Mouse (Mus musculus): ENCODE data around the gene Lclat1. TPM values are rescaled to one million over a fixed set of nuclear protein-coding genes. Genes with fewer than 3 reads are reported as not detected.
"Not testable (repeated sequence)": the region's sequence is repeated elsewhere in the genome, so short reads cannot be mapped to it uniquely, and the experiment has no call there.

Lclat1 gene
- polyA plus RNA-seq, 2 experiments = 12.1 to 14.9 TPM

DNA sequence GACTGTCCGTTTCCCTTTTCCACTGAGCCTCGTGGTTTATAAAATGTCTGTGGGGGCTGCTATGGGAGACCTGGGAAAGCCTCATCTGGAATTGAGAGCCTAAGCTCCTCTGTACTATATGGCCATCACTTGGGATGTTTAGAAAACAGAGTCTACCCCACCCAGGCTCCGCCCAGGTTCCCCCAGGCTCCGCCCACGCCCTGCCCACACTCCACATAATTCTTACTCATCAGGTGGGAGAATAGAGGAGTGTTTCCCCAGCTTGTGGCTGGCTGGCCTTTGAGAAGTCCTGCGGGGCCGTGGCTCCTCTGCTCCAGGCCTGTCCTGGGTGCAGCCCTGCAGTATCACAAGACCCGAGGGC lies 143.3 kb downstream of the Lclat1 start:
- H3K27me3 ChIP-seq (ENCODE audit: control insufficient read depth, insufficient read depth, low read length) = no peaks in the 10 kb centered on the region
- H3K4me1 ChIP-seq (ENCODE audit: control insufficient read depth, insufficient read depth, low read length) = no peaks in the 10 kb centered on the region
- H3K9ac ChIP-seq (ENCODE audit: low read depth, low read length, severe bottlenecking) = no peak overlapping the region
- TF ChIP-seq POLR2A (IDR thresholded peaks at IDR 0.05; ENCODE audit: borderline replicate concordance, extremely low read depth, insufficient read depth, insufficient read length) = no peak
- no peak overlapping the region for H3K4me3 ChIP-seq (replicated peaks; ENCODE audit: low read length)
- no peaks in the 10 kb centered on the region for H3K9me3 ChIP-seq (ENCODE audit: control insufficient read depth, low read length)
- 63% methylated on average over 8 of the region's 8 CpGs for WGBS
- H3K4me2 ChIP-seq (replicated peaks; ENCODE audit: low read depth, low read length, severe bottlenecking) = no peak overlapping the region
- peak; percentile 68; the same call in 1 of the 2 replicates for ATAC-seq (ENCODE audit: low FRiP score, low read depth)
- DNase-seq (ENCODE audit: low spot score) = no peak
- H3K36me3 ChIP-seq (ENCODE audit: control insufficient read depth, insufficient read depth, low read length) = no peaks in the 10 kb centered on the region
- no peak overlapping the region for H3K27ac ChIP-seq (replicated peaks; ENCODE audit: low read depth, low read length)

- no peak for TF ChIP-seq POLR2A (IDR thresholded peaks at IDR 0.05; ENCODE audit: borderline replicate concordance, extremely low read depth, insufficient read depth, insufficient read length)
- ATAC-seq (ENCODE audit: low FRiP score, low read depth) = peak; percentile 27; the same call in 1 of the 2 replicates
These were observed 144.2 kb downstream of the Lclat1 start for GRCm38 (mm10) chr17:73251812-73252608.

DNA sequence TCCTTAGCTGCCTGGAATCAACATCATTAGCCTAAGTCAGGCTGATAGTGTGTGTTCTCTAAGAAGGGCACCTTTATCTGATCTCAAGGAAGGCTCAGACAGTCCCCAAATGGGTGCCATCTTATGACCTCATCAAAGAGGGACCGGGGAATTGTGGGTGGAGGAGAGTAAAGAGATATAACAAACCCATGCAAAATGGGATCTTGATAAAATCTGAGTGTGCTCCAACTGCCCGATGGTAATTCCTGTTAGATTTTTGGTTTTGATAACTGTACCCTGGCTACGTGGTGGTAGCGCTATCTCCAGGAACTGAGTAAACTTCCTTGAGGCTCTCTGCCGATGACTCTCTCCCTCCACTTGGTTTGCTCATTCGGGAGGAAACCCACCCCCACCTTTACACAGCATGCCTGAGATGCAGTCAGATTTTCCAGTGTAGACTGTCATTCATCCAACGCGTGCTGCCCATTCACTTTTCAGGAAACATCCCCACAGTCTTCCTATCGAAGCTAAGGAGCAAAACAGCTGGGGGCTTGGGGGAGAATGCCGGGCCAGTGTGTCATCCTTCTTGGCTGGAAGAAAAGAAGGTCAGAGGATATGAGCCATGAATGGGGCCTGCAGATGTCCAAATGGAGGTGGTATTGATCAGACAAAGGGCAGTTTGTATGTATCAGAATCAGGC lies 145.6 kb downstream of the Lclat1 start:
- no peaks in the 10 kb centered on the region for H3K9me3 ChIP-seq (ENCODE audit: control insufficient read depth, low read length)
- H3K4me1 ChIP-seq (ENCODE audit: control insufficient read depth, insufficient read depth, low read length) = peaks cover 10% of the 10 kb centered on the region
- no peaks in the 10 kb centered on the region for H3K27me3 ChIP-seq (ENCODE audit: control insufficient read depth, insufficient read depth, low read length)
- TF ChIP-seq POLR2A (IDR thresholded peaks at IDR 0.05; ENCODE audit: borderline replicate concordance, extremely low read depth, insufficient read depth, insufficient read length) = no peak
- no peak for DNase-seq (ENCODE audit: low spot score)
- no peak overlapping the region for H3K9ac ChIP-seq (ENCODE audit: low read depth, low read length, severe bottlenecking)
- no peaks in the 10 kb centered on the region for H3K36me3 ChIP-seq (ENCODE audit: control insufficient read depth, insufficient read depth, low read length)
- H3K27ac ChIP-seq (replicated peaks; ENCODE audit: low read depth, low read length) = no peak overlapping the region
- WGBS = 82% methylated on average over 10 of the region's 10 CpGs
- H3K4me2 ChIP-seq (replicated peaks; ENCODE audit: low read depth, low read length, severe bottlenecking) = no peak overlapping the region
- H3K4me3 ChIP-seq (replicated peaks; ENCODE audit: low read length) = no peak overlapping the region
- ATAC-seq (ENCODE audit: low FRiP score, low read depth) = no peak

More at GRCm38 (mm10) chr17:73251812-73252608, 144.2 kb downstream of the Lclat1 start:
- Histone ChIP-seq H3K4me2 (replicated peaks; ENCODE audit: low read depth, low read length, severe bottlenecking) (no peak overlapping the region), H3K4me3 (replicated peaks; ENCODE audit: low read length) (no peak overlapping the region), H3K4me1 (ENCODE audit: control insufficient read depth, insufficient read depth, low read length) (no peaks in the 10 kb centered on the region), H3K27me3 (ENCODE audit: control insufficient read depth, insufficient read depth, low read length) (no peaks in the 10 kb centered on the region), H3K9me3 (ENCODE audit: control insufficient read depth, low read length) (no peaks in the 10 kb centered on the region), H3K27ac (replicated peaks; ENCODE audit: low read depth, low read length) (no peak overlapping the region), H3K9ac (ENCODE audit: low read depth, low read length, severe bottlenecking) (no peak overlapping the region), H3K36me3 (ENCODE audit: control insufficient read depth, insufficient read depth, low read length) (no peaks in the 10 kb centered on the region)
- DNase-seq (ENCODE audit: low spot score) = no peak
- 68% methylated on average over 11 of the region's 11 CpGs for WGBS

DNA sequence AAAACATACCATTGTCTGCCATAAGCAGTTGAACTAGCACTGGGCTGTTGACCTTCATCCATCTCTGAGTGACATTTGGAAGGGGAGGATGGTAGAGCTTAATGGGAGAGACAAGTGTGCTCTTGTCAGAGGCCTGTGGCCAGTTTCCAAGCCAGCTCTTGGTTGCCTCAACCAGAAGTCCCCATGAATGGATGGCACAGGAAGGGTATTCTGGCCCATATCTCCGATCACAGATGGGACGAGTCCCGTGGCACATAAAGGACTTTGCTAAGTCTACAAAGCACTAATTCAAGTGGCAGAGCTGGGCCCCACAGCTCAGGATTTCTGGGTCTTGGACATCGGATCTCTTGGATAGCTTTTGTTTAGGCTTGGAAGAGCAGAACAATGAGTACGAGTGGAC lies 148.0 kb downstream of the Lclat1 start:
- 82% methylated on average over 5 of the region's 5 CpGs for WGBS
- Histone ChIP-seq H3K9me3 (ENCODE audit: control insufficient read depth, low read length) (no peaks in the 10 kb centered on the region), H3K36me3 (ENCODE audit: control insufficient read depth, insufficient read depth, low read length) (no peaks in the 10 kb centered on the region), H3K27ac (replicated peaks; ENCODE audit: low read depth, low read length) (no peak overlapping the region), H3K4me3 (replicated peaks; ENCODE audit: low read length) (no peak overlapping the region), H3K4me2 (replicated peaks; ENCODE audit: low read depth, low read length, severe bottlenecking) (no peak overlapping the region), H3K4me1 (ENCODE audit: control insufficient read depth, insufficient read depth, low read length) (peaks cover 15% of the 10 kb centered on the region), H3K9ac (ENCODE audit: low read depth, low read length, severe bottlenecking) (no peak overlapping the region), H3K27me3 (ENCODE audit: control insufficient read depth, insufficient read depth, low read length) (no peaks in the 10 kb centered on the region)
- ATAC-seq (ENCODE audit: low FRiP score, low read depth) (no peak), DNase-seq (ENCODE audit: low spot score) (no peak)
- no peak for TF ChIP-seq POLR2A (IDR thresholded peaks at IDR 0.05; ENCODE audit: borderline replicate concordance, extremely low read depth, insufficient read depth, insufficient read length)

GRCm38 (mm10) chr17:73258620-73259019 lies 150.8 kb downstream of the Lclat1 start:
- DNase-seq (ENCODE audit: low spot score) (peak; percentile 54), ATAC-seq (ENCODE audit: low FRiP score, low read depth) (peak; percentile 90)
- H3K9me3 ChIP-seq (ENCODE audit: control insufficient read depth, low read length) = no peaks in the 10 kb centered on the region
- H3K4me1 ChIP-seq (ENCODE audit: control insufficient read depth, insufficient read depth, low read length) = peaks cover 15% of the 10 kb centered on the region
- H3K27me3 ChIP-seq (ENCODE audit: control insufficient read depth, insufficient read depth, low read length) = no peaks in the 10 kb centered on the region
- no peak for TF ChIP-seq POLR2A (IDR thresholded peaks at IDR 0.05; ENCODE audit: borderline replicate concordance, extremely low read depth, insufficient read depth, insufficient read length)
- peak overlapping the region; percentile 29; the same call in 1 of the 2 replicates for H3K4me2 ChIP-seq (replicated peaks; ENCODE audit: low read depth, low read length, severe bottlenecking)
- H3K27ac ChIP-seq (replicated peaks; ENCODE audit: low read depth, low read length) = 0 out of 2 replicates have a peak overlapping the region, but pooled peaks have one; percentile 13
- no peak overlapping the region for H3K9ac ChIP-seq (ENCODE audit: low read depth, low read length, severe bottlenecking)
- 8% methylated on average over 12 of the region's 12 CpGs for WGBS
- no peaks in the 10 kb centered on the region for H3K36me3 ChIP-seq (ENCODE audit: control insufficient read depth, insufficient read depth, low read length)
- no peak overlapping the region for H3K4me3 ChIP-seq (replicated peaks; ENCODE audit: low read length)

- 95% methylated on average over 5 of the region's 5 CpGs for WGBS
- not testable (repeated sequence) for H3K36me3 ChIP-seq (ENCODE audit: control insufficient read depth, insufficient read depth, low read length); DNase-seq (ENCODE audit: low spot score); H3K9me3 ChIP-seq (ENCODE audit: control insufficient read depth, low read length); H3K27me3 ChIP-seq (ENCODE audit: control insufficient read depth, insufficient read depth, low read length); ATAC-seq (ENCODE audit: low FRiP score, low read depth); H3K9ac ChIP-seq (ENCODE audit: low read depth, low read length, severe bottlenecking); H3K4me3 ChIP-seq (replicated peaks; ENCODE audit: low read length); H3K4me2 ChIP-seq (replicated peaks; ENCODE audit: low read depth, low read length, severe bottlenecking); H3K27ac ChIP-seq (replicated peaks; ENCODE audit: low read depth, low read length)
- peaks cover 15% of the 10 kb centered on the region for H3K4me1 ChIP-seq (ENCODE audit: control insufficient read depth, insufficient read depth, low read length)
These were observed 151.5 kb downstream of the Lclat1 start for GRCm38 (mm10) chr17:73259258-73259657.

Data from limb, embryonic 14.5 days (tissue).